Mouse (Mus musculus): ENCODE data around the gene Tec. TPM values are rescaled to one million over a fixed set of nuclear protein-coding genes. Genes with fewer than 3 reads are reported as not detected.

The Tec gene
- polyA plus RNA-seq, 1 experiment from 2014 or later: 5.2 TPM

- H3K4me2 ChIP-seq (ENCODE audit: low read depth, low read length): no peak overlapping the region
- 49% methylated on average over 6 of the region's 6 CpGs for WGBS (ENCODE audit: insufficient replicate concordance)
- no peak overlapping the region for H3K4me3 ChIP-seq (ENCODE audit: low read depth, low read length)
- no peaks in the 10 kb centered on the region for H3K27me3 ChIP-seq (ENCODE audit: control insufficient read depth, insufficient read depth, low read depth, low read length)
- no peaks in the 10 kb centered on the region for H3K9me3 ChIP-seq (replicated peaks; ENCODE audit: control insufficient read depth, low read length)
- ATAC-seq (ENCODE audit: low read depth): no peak
- H3K9ac ChIP-seq (ENCODE audit: low read depth, low read length): no peak overlapping the region
- no peaks in the 10 kb centered on the region for H3K36me3 ChIP-seq (ENCODE audit: control insufficient read depth, insufficient read depth)
- H3K27ac ChIP-seq (ENCODE audit: low read length): no peak overlapping the region
- no peaks in the 10 kb centered on the region for H3K4me1 ChIP-seq (ENCODE audit: control insufficient read depth, low read depth, low read length)
Observed at GRCm38 (mm10) chr5:72769841-72770240, 98.4 kb downstream of the Tec start.

DNA sequence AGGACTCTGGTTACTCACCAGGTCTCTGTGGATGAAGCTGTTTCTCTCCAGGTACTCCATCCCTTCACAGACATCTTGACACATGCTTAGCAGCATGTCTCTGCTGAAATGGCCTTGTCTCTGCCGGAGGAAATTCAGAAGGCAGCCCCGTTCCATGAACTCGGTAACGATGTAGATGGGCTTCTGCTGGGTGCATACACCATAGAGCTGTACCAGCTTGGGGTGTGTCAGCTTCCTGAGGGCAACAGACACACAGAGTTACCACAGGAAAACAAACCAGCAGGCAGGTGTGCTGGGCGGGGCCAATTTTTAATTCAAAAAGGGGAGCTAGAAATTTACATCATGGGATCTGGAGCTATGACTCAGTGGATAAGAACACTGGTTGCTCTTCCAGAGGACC, 104.7 kb downstream of the Tec start:
- Histone ChIP-seq H3K27ac (ENCODE audit: low read length) (no peak overlapping the region), H3K4me2 (ENCODE audit: low read depth, low read length) (no peak overlapping the region), H3K9ac (ENCODE audit: low read depth, low read length) (no peak overlapping the region), H3K9me3 (replicated peaks; ENCODE audit: control insufficient read depth, low read length) (no peaks in the 10 kb centered on the region), H3K4me1 (ENCODE audit: control insufficient read depth, low read depth, low read length) (no peaks in the 10 kb centered on the region), H3K4me3 (ENCODE audit: low read depth, low read length) (no peak overlapping the region), H3K27me3 (ENCODE audit: control insufficient read depth, insufficient read depth, low read depth, low read length) (no peaks in the 10 kb centered on the region), H3K36me3 (ENCODE audit: control insufficient read depth, insufficient read depth) (no peaks in the 10 kb centered on the region; the same call in 1 of the 2 replicates)
- ATAC-seq (ENCODE audit: low read depth): no peak
- 61% methylated on average over 5 of the region's 5 CpGs for WGBS (ENCODE audit: insufficient replicate concordance)

- Histone ChIP-seq H3K4me2 (ENCODE audit: low read depth, low read length) (no peak overlapping the region), H3K4me1 (ENCODE audit: control insufficient read depth, low read depth, low read length) (no peaks in the 10 kb centered on the region), H3K9ac (ENCODE audit: low read depth, low read length) (no peak overlapping the region), H3K27ac (ENCODE audit: low read length) (no peak overlapping the region), H3K27me3 (ENCODE audit: control insufficient read depth, insufficient read depth, low read depth, low read length) (no peaks in the 10 kb centered on the region), H3K9me3 (replicated peaks; ENCODE audit: control insufficient read depth, low read length) (no peaks in the 10 kb centered on the region), H3K4me3 (ENCODE audit: low read depth, low read length) (no peak overlapping the region), H3K36me3 (ENCODE audit: control insufficient read depth, insufficient read depth) (no peaks in the 10 kb centered on the region; the same call in 1 of the 2 replicates)
- WGBS (ENCODE audit: insufficient replicate concordance): 22% methylated on average over 3 of the region's 3 CpGs
- no peak for ATAC-seq (ENCODE audit: low read depth)
Observed at GRCm38 (mm10) chr5:72763025-72763424, 105.3 kb downstream of the Tec start.

GRCm38 (mm10) chr5:72761758-72762157, 106.5 kb downstream of the Tec start:
- Histone ChIP-seq H3K9me3 (replicated peaks; ENCODE audit: control insufficient read depth, low read length) (no peaks in the 10 kb centered on the region), H3K9ac (ENCODE audit: low read depth, low read length) (no peak overlapping the region), H3K4me3 (ENCODE audit: low read depth, low read length) (no peak overlapping the region), H3K27me3 (ENCODE audit: control insufficient read depth, insufficient read depth, low read depth, low read length) (no peaks in the 10 kb centered on the region), H3K4me1 (ENCODE audit: control insufficient read depth, low read depth, low read length) (no peaks in the 10 kb centered on the region), H3K4me2 (ENCODE audit: low read depth, low read length) (no peak overlapping the region), H3K36me3 (ENCODE audit: control insufficient read depth, insufficient read depth) (no peaks in the 10 kb centered on the region; the same call in 1 of the 2 replicates), H3K27ac (ENCODE audit: low read length) (no peak overlapping the region)
- no peak for ATAC-seq (ENCODE audit: low read depth)
- 69% methylated on average over 5 of the region's 5 CpGs for WGBS (ENCODE audit: insufficient replicate concordance)

DNA sequence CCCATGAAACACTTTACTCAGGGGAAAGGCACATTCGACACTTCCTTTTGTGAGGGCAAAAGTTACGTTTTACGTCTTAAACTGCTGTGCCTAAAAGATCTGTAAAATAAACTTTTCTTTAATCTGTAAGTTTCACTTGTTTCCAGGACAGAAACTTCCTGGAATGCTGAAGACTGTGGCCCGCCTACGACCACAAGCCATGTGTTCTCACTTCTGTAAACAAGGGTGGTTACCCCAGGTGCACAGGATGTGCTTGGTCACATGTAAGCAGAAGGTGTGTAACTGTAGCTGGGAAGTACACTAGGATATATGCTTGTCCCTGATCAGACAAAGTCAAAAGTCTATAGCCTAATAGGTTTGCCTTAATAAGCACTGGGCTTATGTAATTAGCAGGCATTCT, 107.0 kb downstream of the Tec start:
- H3K9ac ChIP-seq (ENCODE audit: low read depth, low read length): no peak overlapping the region
- H3K36me3 ChIP-seq (ENCODE audit: control insufficient read depth, insufficient read depth): no peaks in the 10 kb centered on the region; the same call in 1 of the 2 replicates
- no peak overlapping the region for H3K4me3 ChIP-seq (ENCODE audit: low read depth, low read length)
- H3K9me3 ChIP-seq (replicated peaks; ENCODE audit: control insufficient read depth, low read length): no peaks in the 10 kb centered on the region
- H3K27ac ChIP-seq (ENCODE audit: low read length): no peak overlapping the region
- WGBS (ENCODE audit: insufficient replicate concordance): 58% methylated on average over 5 of the region's 5 CpGs
- no peak for ATAC-seq (ENCODE audit: low read depth)
- H3K4me2 ChIP-seq (ENCODE audit: low read depth, low read length): no peak overlapping the region
- no peaks in the 10 kb centered on the region for H3K27me3 ChIP-seq (ENCODE audit: control insufficient read depth, insufficient read depth, low read depth, low read length)
- no peaks in the 10 kb centered on the region for H3K4me1 ChIP-seq (ENCODE audit: control insufficient read depth, low read depth, low read length)

GRCm38 (mm10) chr5:72758925-72759924, 109.1 kb downstream of the Tec start:
- H3K36me3 ChIP-seq (ENCODE audit: control insufficient read depth, insufficient read depth): no peaks in the 10 kb centered on the region; the same call in 1 of the 2 replicates
- no peak for ATAC-seq (ENCODE audit: low read depth)
- 38% methylated on average over 13 of the region's 13 CpGs for WGBS (ENCODE audit: insufficient replicate concordance)

DNA sequence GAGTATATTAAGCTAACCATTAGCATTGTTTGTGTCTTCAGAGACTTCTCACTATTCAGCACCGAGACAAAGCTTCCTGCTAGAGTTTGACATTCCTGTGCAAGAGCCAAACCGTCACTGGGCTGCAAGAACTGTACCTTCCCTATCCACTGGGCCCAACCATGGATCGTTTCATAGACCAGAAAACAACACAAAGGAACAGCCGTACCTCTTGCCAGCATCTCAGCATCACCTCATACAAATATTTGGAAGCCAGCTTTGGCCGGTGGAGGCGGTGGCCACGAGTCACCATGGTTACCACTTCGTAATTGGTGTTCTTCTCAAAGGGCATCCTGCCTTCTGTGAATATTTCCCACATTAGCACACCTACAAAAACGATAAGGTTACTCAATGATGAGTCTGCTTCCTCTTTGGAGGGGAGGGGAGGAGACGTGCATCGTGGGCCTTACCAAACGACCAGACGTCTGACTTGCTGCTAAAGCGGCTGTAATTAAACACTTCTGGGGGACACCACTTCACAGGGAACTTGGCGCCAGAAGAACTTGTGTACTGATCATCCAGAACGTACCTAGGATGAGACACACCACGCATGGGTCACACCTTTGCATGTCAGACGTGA, 111.0 kb downstream of the Tec start:
- H3K9me3 ChIP-seq (replicated peaks; ENCODE audit: control insufficient read depth, low read length): no peaks in the 10 kb centered on the region
- H3K4me1 ChIP-seq (ENCODE audit: control insufficient read depth, low read depth, low read length): no peaks in the 10 kb centered on the region
- no peak overlapping the region for H3K9ac ChIP-seq (ENCODE audit: low read depth, low read length)
- no peak overlapping the region for H3K4me2 ChIP-seq (ENCODE audit: low read depth, low read length)
- 69% methylated on average over 18 of the region's 18 CpGs for WGBS (ENCODE audit: insufficient replicate concordance)
- H3K27ac ChIP-seq (ENCODE audit: low read length): no peak overlapping the region
- H3K27me3 ChIP-seq (ENCODE audit: control insufficient read depth, insufficient read depth, low read depth, low read length): no peaks in the 10 kb centered on the region
- H3K36me3 ChIP-seq (ENCODE audit: control insufficient read depth, insufficient read depth): no peaks in the 10 kb centered on the region
- no peak overlapping the region for H3K4me3 ChIP-seq (ENCODE audit: low read depth, low read length)
- no peak for ATAC-seq (ENCODE audit: low read depth)

More at GRCm38 (mm10) chr5:72758925-72759924, 109.1 kb downstream of the Tec start:
- Histone ChIP-seq H3K27ac (ENCODE audit: low read length) (no peak overlapping the region), H3K4me3 (ENCODE audit: low read depth, low read length) (no peak overlapping the region), H3K4me2 (ENCODE audit: low read depth, low read length) (no peak overlapping the region), H3K4me1 (ENCODE audit: control insufficient read depth, low read depth, low read length) (no peaks in the 10 kb centered on the region), H3K27me3 (ENCODE audit: control insufficient read depth, insufficient read depth, low read depth, low read length) (no peaks in the 10 kb centered on the region), H3K9ac (ENCODE audit: low read depth, low read length) (no peak overlapping the region), H3K9me3 (replicated peaks; ENCODE audit: control insufficient read depth, low read length) (no peaks in the 10 kb centered on the region)

DNA sequence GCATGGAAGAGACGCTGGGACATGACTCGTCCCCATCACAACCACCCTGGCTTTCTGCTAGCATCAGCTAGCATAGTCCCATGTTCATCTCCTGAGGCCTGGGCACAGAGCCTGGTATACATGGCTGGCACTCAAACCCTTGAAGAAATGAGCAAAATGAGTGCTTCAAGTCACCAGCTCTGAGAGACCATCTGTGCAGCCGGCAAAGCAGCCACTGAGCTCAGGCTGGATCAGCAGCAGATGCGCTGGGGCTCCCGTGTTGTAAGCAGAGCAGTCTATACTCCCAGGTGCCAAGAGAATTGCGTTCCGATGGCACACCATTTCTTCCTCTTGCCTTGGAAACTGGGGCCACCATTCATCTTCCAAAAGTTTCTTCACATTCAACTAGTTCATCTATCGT, 112.3 kb downstream of the Tec start:
- no peak overlapping the region for H3K9ac ChIP-seq (ENCODE audit: low read depth, low read length)
- no peaks in the 10 kb centered on the region for H3K36me3 ChIP-seq (ENCODE audit: control insufficient read depth, insufficient read depth)
- 79% methylated on average over 8 of the region's 8 CpGs for WGBS (ENCODE audit: insufficient replicate concordance)

GRCm38 (mm10) chr5:72755035-72755434, 113.2 kb downstream of the Tec start:
- Histone ChIP-seq H3K4me1 (ENCODE audit: control insufficient read depth, low read depth, low read length) (no peaks in the 10 kb centered on the region), H3K27me3 (ENCODE audit: control insufficient read depth, insufficient read depth, low read depth, low read length) (no peaks in the 10 kb centered on the region), H3K9ac (ENCODE audit: low read depth, low read length) (no peak overlapping the region), H3K9me3 (replicated peaks; ENCODE audit: control insufficient read depth, low read length) (no peaks in the 10 kb centered on the region), H3K36me3 (ENCODE audit: control insufficient read depth, insufficient read depth) (no peaks in the 10 kb centered on the region), H3K4me3 (ENCODE audit: low read depth, low read length) (no peak overlapping the region), H3K4me2 (ENCODE audit: low read depth, low read length) (no peak overlapping the region), H3K27ac (ENCODE audit: low read length) (no peak overlapping the region)
- no peak for ATAC-seq (ENCODE audit: low read depth)
- 66% methylated on average over 2 of the region's 2 CpGs for WGBS (ENCODE audit: insufficient replicate concordance)

More for the DNA sequence above, 112.3 kb downstream of the Tec start:
- Histone ChIP-seq H3K27ac (ENCODE audit: low read length) (no peak overlapping the region), H3K9me3 (replicated peaks; ENCODE audit: control insufficient read depth, low read length) (no peaks in the 10 kb centered on the region), H3K4me2 (ENCODE audit: low read depth, low read length) (no peak overlapping the region), H3K4me3 (ENCODE audit: low read depth, low read length) (no peak overlapping the region), H3K4me1 (ENCODE audit: control insufficient read depth, low read depth, low read length) (no peaks in the 10 kb centered on the region), H3K27me3 (ENCODE audit: control insufficient read depth, insufficient read depth, low read depth, low read length) (no peaks in the 10 kb centered on the region)
- no peak for ATAC-seq (ENCODE audit: low read depth)
